In genomic region chrX:94235601-94236000, GRCm38 (mm10) we compare ENCODE assay signal across 8 mouse cellular contexts. TPM values are rescaled to one million over a fixed set of nuclear protein-coding genes. Genes with fewer than 3 reads are reported as not detected.
DNase-seq lines count a peak whose midpoint lies in the region; ATAC-seq and TF ChIP-seq lines count a peak whose summit lies in the region.

No protein-coding gene starts in this region.

- H3K27ac ChIP-seq in layer of hippocampus, adult 2 months: peak overlapping the region; percentile 93
- H3K27ac ChIP-seq in hindbrain, embryonic 11.5 days (ENCODE audit: low read depth, low read length): no peak overlapping the region
- peak overlapping the region; percentile 92; the same call in 1 of the 2 replicates for H3K27ac ChIP-seq in midbrain, embryonic 10.5 days (replicated peaks)

- peak overlapping the region; percentile 45 for H3K4me2 ChIP-seq in hindbrain, embryonic 11.5 days (replicated peaks; ENCODE audit: low read depth, low read length)

- 30% methylated on average over 12 of the region's 12 CpGs for WGBS in hindbrain, embryonic 11.5 days
- 28% methylated on average over 12 of the region's 12 CpGs for WGBS in midbrain, embryonic 10.5 days

- no peak for TF ChIP-seq CTCF in layer of hippocampus, adult 2 months (conservative IDR thresholded peaks at IDR 0.05)

- H3K4me3 ChIP-seq in layer of hippocampus, adult 2 months: peak overlapping the region; percentile 69
- peak overlapping the region; percentile 64 for H3K4me3 ChIP-seq in hindbrain, embryonic 11.5 days (ENCODE audit: low read depth, low read length)
- peak overlapping the region; percentile 66 for H3K4me3 ChIP-seq in midbrain, embryonic 10.5 days

- H3K9me3 ChIP-seq in hindbrain, embryonic 11.5 days (ENCODE audit: control insufficient read depth, low read length): no peaks in the 10 kb centered on the region
- no peaks in the 10 kb centered on the region for H3K9me3 ChIP-seq in midbrain, embryonic 10.5 days (replicated peaks)

- H3K9ac ChIP-seq in hindbrain, embryonic 11.5 days (ENCODE audit: low read depth, low read length): peak overlapping the region; percentile 68; the same call in 1 of the 2 replicates

- no peak for DNase-seq in layer of hippocampus, adult 2 months (ENCODE audit: low spot score in 2 of 2)
- no peak for DNase-seq in layer of hippocampus, postnatal 25 days (ENCODE audit: extremely low spot score in 1 of 2, low spot score in 1 of 2)
- DNase-seq in brain, adult 2 months (ENCODE audit: low read depth, low spot score): peak; percentile 14
- DNase-seq in hindbrain, embryonic 11.5 days (ENCODE audit: low spot score): peak; percentile 28
- DNase-seq in midbrain, embryonic 10.5 days (ENCODE audit: low spot score): peak; percentile 12
- no peak for DNase-seq in left cerebral cortex, adult 9 months (ENCODE audit: low spot score in 2 of 2)
- no peak for DNase-seq in gastrocnemius, postnatal 4 days (ENCODE audit: low spot score in 2 of 2)

- no peak for ATAC-seq in hindbrain, embryonic 11.5 days (ENCODE audit: low FRiP score)
- ATAC-seq in inflammation-experienced regulatory T-cells, adult 6 months: no peak

- no peaks in the 10 kb centered on the region for H3K4me1 ChIP-seq in hindbrain, embryonic 11.5 days (replicated peaks; ENCODE audit: control insufficient read depth, insufficient read depth, low read length)
- H3K4me1 ChIP-seq in midbrain, embryonic 10.5 days: no peaks in the 10 kb centered on the region

- peaks cover 43% of the 10 kb centered on the region for H3K27me3 ChIP-seq in hindbrain, embryonic 11.5 days (ENCODE audit: control insufficient read depth, insufficient read depth, low read length)
- H3K27me3 ChIP-seq in midbrain, embryonic 10.5 days (ENCODE audit: low read depth, poor library complexity, severe bottlenecking): peaks cover 100% of the 10 kb centered on the region

- no peaks in the 10 kb centered on the region for H3K36me3 ChIP-seq in hindbrain, embryonic 11.5 days (ENCODE audit: control insufficient read depth, insufficient read depth, low read length)
- H3K36me3 ChIP-seq in midbrain, embryonic 10.5 days: no peaks in the 10 kb centered on the region

RNA-seq across cellular contexts. Expression of gene Klhl15, which starts 1.2 kb away (rescaled TPM):
- total RNA-seq in layer of hippocampus, adult 2 months (2021): 10 to 100 TPM; 25.9 to 26.7 TPM
- 10 to 100 TPM; 27.2 to 32.4 TPM for total RNA-seq in layer of hippocampus, postnatal 25 days (2021)
- polyA plus RNA-seq in hindbrain, embryonic 11.5 days (2014; fragmentation: Nextera tagmentation; extraction: Ambion mirVana): 12.1 and 12.2 TPM in 2 replicates
- 7.1 and 10.1 TPM in 2 replicates for polyA plus RNA-seq in midbrain, embryonic 10.5 days (2016; fragmentation: Nextera tagmentation; extraction: Ambion mirVana)
- total RNA-seq in gastrocnemius, postnatal 4 days (2021): 10 to 100 TPM; 10.7 to 10.9 TPM
- polyA plus RNA-seq in inflammation-experienced regulatory T-cells, adult 6 months (2017; shearing (Covaris generic)): 10 to 100 TPM in 1 of 3 experiments, 1 to 10 TPM in 2; 6.9 to 12.5 (median 9.7) TPM

RNA-seq across cellular contexts. Expression of gene Eif2s3x, which starts 22.9 kb away (rescaled TPM):
- 100 to 1,000 TPM; 102 to 159 TPM for total RNA-seq in layer of hippocampus, adult 2 months (2021)
- total RNA-seq in layer of hippocampus, postnatal 25 days (2021): 100 to 1,000 TPM in 1 of 2 experiments, 10 to 100 TPM in 1; 99.8 to 162 TPM
- 103 and 133 TPM in 2 replicates for polyA plus RNA-seq in hindbrain, embryonic 11.5 days (2014; fragmentation: Nextera tagmentation; extraction: Ambion mirVana)
- 109 and 112 TPM in 2 replicates for polyA plus RNA-seq in midbrain, embryonic 10.5 days (2016; fragmentation: Nextera tagmentation; extraction: Ambion mirVana)
- total RNA-seq in gastrocnemius, postnatal 4 days (2021): 100 to 1,000 TPM in 1 of 2 experiments, 10 to 100 TPM in 1; 89.2 to 134 TPM
- polyA plus RNA-seq in inflammation-experienced regulatory T-cells, adult 6 months (2017; shearing (Covaris generic)): 10 to 100 TPM; 69.5 to 76.6 (median 69.9) TPM

Comparison
In these comparisons a context has a peak if more than half of its experiments do, and no peak if none do; other contexts are left out.
1. DNase-seq: peak in brain, adult 2 months (single experiment), hindbrain, embryonic 11.5 days (single experiment) and midbrain, embryonic 10.5 days (single experiment); none in layer of hippocampus, adult 2 months (0 of 2), layer of hippocampus, postnatal 25 days (0 of 2), left cerebral cortex, adult 9 months (0 of 2) and gastrocnemius, postnatal 4 days (0 of 2).
2. Peak in every context shown above with its lines, with median percentiles within 50 percentile points of each other: H3K4me3 ChIP-seq.